Mouse (Mus musculus) stomach, postnatal 0 days (tissue): ENCODE data around the gene Ppan. TPM values are rescaled to one million over a fixed set of nuclear protein-coding genes. Genes with fewer than 3 reads are reported as not detected.

Experiments
- ATAC-seq: fragments of 200-750 bp; cut with Nextera tagmentation; 2 replicates; pipeline ENCODE4 v1.8.0; 2017; ENCODE audit not compliant: low FRiP score, low TSS enrichment
- DNase-seq: peaks from one replicate; pipeline ENCODE4 v3.0.0-alpha.2; 2016; ENCODE audit warnings: low spot score
- H3K27ac ChIP-seq: fragments of 300-500 bp; sonication (generic); replicated peaks from 2 replicates; pipeline ENCODE4 v1.5.1; 2014; ENCODE audit warnings: mild to moderate bottlenecking, control low read depth
- H3K27me3 ChIP-seq: fragments of 300-500 bp; sonication (generic); 2 replicates; pipeline ENCODE4 v1.6.1; 2014; ENCODE audit warnings: low read length; ENCODE audit not compliant: control insufficient read depth, insufficient read depth
- H3K36me3 ChIP-seq: fragments of 300-500 bp; sonication (generic); 2 replicates; pipeline ENCODE4 v1.6.1; 2014; ENCODE audit warnings: low read length, mixed read lengths; ENCODE audit not compliant: control insufficient read depth, insufficient read depth
- H3K4me1 ChIP-seq: fragments of 300-500 bp; sonication (generic); replicated peaks from 2 replicates; pipeline ENCODE4 v1.6.1; 2014; ENCODE audit warnings: antibody characterized with exemption; ENCODE audit not compliant: control insufficient read depth, insufficient read depth
- H3K4me2 ChIP-seq: fragments of 300-500 bp; sonication (generic); replicated peaks from 2 replicates; pipeline ENCODE4 v1.6.1; 2014; ENCODE audit warnings: low read depth, mild to moderate bottlenecking, control low read depth, moderate library complexity
- H3K4me3 ChIP-seq: fragments of 300-500 bp; sonication (generic); 2 replicates; pipeline ENCODE4 v1.5.1; 2014; ENCODE audit warnings: low read depth, low read length, control low read depth
- H3K9ac ChIP-seq: fragments of 300-500 bp; sonication (generic); 2 replicates; pipeline ENCODE4 v1.6.1; 2014; ENCODE audit warnings: mild to moderate bottlenecking, low read length, control low read depth, mixed read lengths
- H3K9me3 ChIP-seq: fragments of 300-500 bp; sonication (generic); 2 replicates; pipeline ENCODE4 v1.6.1; 2016; ENCODE audit warnings: low read length; ENCODE audit not compliant: control insufficient read depth
- CTCF ChIP-seq: IDR thresholded peaks from 2 replicates; pipeline ENCODE4 v1.5.1; 2016; ENCODE audit warnings: antibody characterized with exemption, low read depth, mild to moderate bottlenecking, moderate library complexity
- EP300 ChIP-seq: optimal IDR thresholded peaks from 2 replicates; pipeline ENCODE3; 2016; ENCODE audit warnings: antibody characterized with exemption
- WGBS: fragments of 180-500 bp; shearing (Covaris S2); extraction: QIAGEN DNeasy Blood & Tissue Kit; methylation state at CpG from one replicate; pipeline ENCODE4 v1.1.7; 2014; 5-methylcytosine and 5-hydroxymethylcytosine counted together
- polyA plus RNA-seq: library from polyadenylated mRNA; unstranded; fragments of >200 nt; fragmentation: Nextera tagmentation; extraction: Ambion mirVana; gene quantifications from 2 replicates; pipeline ENCODE4 v1.2.1, GENCODE M21; 2015

Ppan gene
- polyA plus RNA-seq, 1 experiment from 2014 or later = 32.4 TPM

DNA sequence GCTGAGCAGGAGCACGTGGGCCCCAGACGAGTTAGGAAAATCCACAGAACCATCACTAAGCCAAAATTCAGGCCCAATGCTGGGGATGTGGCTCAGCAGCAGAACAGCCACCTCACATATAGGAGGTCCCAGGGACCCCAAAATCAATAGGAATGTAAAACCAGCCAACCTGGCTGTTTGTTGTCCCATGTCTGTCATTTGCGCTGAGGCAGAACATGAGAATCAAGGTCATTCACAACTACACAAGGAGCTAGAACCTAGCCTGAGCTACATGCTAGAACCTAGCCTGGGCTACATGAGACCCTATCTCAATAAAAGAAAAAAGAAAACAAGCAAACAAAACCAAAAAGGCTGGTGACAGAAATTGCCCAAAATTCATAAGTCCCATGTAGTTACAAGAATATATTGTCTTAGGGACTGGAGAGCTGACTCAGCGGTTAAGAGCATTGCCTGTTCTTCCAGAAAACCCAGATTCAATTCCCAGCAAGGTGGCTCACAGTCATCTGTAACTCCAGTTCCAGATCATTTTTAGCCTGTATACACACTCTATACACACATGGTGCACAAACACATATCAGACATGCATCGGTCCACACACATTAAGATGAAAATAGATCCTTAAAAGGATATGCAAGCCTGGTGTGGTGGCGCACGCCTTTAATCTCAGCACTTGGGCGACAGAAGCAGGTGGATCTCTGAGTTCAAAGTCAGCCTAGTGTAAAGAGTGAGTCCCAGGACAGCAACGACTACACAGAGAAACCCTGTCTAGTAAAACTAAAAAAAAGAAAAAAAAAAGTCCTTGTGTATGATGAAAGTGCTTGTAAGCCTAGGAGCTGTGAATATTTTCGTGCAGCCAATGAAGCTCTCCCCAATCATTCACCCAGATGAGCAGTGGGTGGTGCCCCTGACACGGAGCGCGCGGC lies 10.6 kb upstream of the Ppan start:
- Histone ChIP-seq H3K9me3 (no peaks in the 10 kb centered on the region), H3K4me2 (peak overlapping the region; percentile 57), H3K27me3 (no peaks in the 10 kb centered on the region), H3K36me3 (no peaks in the 10 kb centered on the region), H3K27ac (0 out of 2 replicates have a peak overlapping the region, but pooled peaks have one; percentile 6), H3K4me1 (no peaks in the 10 kb centered on the region), H3K4me3 (peak overlapping the region; percentile 30; the same call in 1 of the 2 replicates), H3K9ac (peak overlapping the region; percentile 48; the same call in 1 of the 2 replicates)
- WGBS = 37% methylated on average over 14 of the region's 14 CpGs
- no peak for DNase-seq
- TF ChIP-seq CTCF (no peak), EP300 (no peak)
- ATAC-seq = 0 out of 2 replicates have a peak, but pooled peaks have one; percentile 1

DNA sequence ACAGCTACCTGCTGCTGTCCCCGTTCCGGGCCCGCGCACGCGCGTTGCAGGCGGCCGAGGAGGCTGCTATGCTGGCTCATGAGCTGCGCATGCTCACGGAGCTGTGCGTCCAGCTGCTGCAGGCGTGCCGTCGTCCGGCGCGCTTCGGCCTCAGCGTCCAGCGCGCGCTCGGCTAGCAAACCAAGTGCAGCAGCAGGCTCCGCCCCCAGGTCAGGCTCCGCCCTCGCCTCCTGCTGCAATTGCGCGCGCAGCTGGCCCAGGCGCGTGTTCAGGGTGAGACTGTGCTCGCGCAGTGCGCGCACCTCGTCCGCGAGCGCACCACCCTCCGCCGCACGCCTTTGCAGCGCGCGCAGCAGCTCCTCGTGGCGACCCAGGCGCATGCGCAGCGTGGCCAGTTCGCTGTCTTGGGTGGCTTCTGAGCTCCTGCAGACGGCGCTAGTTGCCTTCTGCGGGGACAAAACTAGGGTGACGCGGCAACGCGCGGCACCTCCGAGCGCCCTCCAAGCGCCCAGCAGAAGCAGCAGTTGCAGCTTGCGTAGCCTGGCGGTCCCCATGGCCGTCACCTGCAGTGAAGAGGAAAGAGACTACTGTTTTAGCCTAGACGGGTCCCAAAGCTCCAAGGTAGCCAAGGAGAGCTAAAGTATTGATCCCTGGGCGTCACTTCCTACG lies 9.8 kb upstream of the Ppan start:
- Histone ChIP-seq H3K9ac (peak overlapping the region; percentile 73), H3K27me3 (no peaks in the 10 kb centered on the region), H3K27ac (peak overlapping the region; percentile 92), H3K36me3 (no peaks in the 10 kb centered on the region), H3K4me2 (peak overlapping the region; percentile 80), H3K4me3 (peak overlapping the region; percentile 41), H3K4me1 (no peaks in the 10 kb centered on the region), H3K9me3 (no peaks in the 10 kb centered on the region)
- ATAC-seq (peak; percentile 95), DNase-seq (peak; percentile 100)
- WGBS = under 1% methylated on average over 63 of the region's 69 CpGs
- TF ChIP-seq CTCF (peak; percentile 93), EP300 (no peak)

DNA sequence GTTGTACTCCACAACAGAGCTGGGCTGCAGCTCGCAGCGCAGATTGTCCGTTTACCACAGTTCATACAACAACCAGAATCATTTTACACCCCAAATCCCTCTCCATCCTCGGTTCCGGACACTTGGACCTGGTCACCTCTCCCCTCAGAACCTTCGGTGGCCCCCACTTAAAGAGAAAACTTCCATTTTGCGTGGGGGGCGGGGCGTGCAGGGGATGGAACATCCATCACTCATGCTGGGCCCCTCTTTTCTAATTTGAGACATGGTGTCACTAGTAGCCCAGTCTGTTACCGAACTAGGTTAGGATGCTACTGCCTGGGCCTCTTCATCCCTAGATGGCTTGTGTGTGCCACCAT lies 9.3 kb upstream of the Ppan start:
- no peaks in the 10 kb centered on the region for H3K4me1 ChIP-seq
- peak overlapping the region; percentile 41 for H3K4me3 ChIP-seq
- H3K9ac ChIP-seq = peak overlapping the region; percentile 73
- peak overlapping the region; percentile 92 for H3K27ac ChIP-seq
- 17% methylated on average over 10 of the region's 10 CpGs for WGBS
- no peaks in the 10 kb centered on the region for H3K36me3 ChIP-seq
- ATAC-seq (no peak), DNase-seq (no peak)
- no peaks in the 10 kb centered on the region for H3K27me3 ChIP-seq
- peak overlapping the region; percentile 80 for H3K4me2 ChIP-seq
- no peaks in the 10 kb centered on the region for H3K9me3 ChIP-seq
- TF ChIP-seq EP300 (no peak), CTCF (no peak)

DNA sequence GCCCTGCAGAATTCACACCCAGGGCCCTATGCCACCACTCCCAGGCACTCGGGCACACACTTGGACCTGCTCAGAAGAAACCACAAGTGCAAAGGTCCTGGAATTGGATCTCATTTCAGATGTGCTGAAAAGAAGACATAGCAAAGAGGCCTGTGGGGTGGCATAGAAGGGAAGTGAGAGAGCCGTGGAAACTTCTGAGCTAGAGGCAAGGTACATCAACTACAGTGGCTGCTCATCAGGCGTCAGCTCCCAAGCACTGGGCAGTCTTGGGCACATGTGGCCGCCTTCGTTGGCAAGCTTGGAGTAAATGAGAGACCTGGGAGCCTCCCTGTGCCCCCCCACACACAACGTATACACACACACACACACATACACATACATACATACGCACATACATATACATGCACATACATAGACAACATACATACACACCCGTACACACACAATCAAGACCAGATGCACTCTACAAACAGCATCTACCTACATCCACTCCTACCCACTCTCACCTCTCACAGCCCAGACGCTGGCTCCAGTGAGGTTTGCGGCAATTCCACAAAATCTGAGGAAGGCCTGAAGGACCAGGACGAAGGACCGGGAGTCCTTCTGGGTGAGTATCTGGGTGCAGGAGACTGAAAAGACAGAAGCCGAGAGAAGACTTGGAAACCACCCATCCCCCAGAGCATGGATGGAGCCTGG lies 8.7 kb upstream of the Ppan start, which contains the start of gene Angptl6:
Angptl6 (minus strand) TSS at position 631 of the 696 bp plus-strand sequence.
- no peaks in the 10 kb centered on the region for H3K27me3 ChIP-seq
- peak within 1 kb of the TSS; percentile 92 for H3K27ac ChIP-seq
- peak within 1 kb of the TSS; percentile 41 for H3K4me3 ChIP-seq
- no peaks in the 10 kb centered on the region for H3K9me3 ChIP-seq
- H3K9ac ChIP-seq = peak within 1 kb of the TSS; percentile 73
- TF ChIP-seq EP300 = no peak
- TF ChIP-seq CTCF = no peak
- no peaks in the 10 kb centered on the region for H3K4me1 ChIP-seq
- no peak for DNase-seq
- WGBS = 74% methylated on average over 13 of the region's 13 CpGs
- H3K36me3 ChIP-seq = no peaks in the 10 kb centered on the region
- no peak for ATAC-seq
- peak within 1 kb of the TSS; percentile 80 for H3K4me2 ChIP-seq

DNA sequence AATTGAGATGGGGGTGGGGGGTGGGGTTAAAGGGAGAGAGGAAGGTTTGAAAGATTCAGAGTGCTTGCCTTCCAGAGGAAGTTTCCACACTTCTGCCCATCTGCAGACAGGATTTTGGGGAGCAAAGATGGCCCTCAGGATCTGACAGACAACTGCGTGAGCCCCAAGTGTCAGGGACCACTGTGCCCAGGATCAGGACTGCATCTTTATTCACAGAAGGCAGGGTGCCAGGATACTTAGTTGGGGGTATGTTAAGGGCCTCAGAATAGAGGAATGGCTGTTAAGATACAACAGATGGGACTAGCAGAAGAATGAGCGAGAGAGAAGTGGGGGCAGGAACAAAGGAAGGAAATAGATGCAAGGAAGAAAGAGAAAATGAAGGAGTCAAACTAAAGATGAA lies 1.4 kb upstream of the Ppan start:
- 94% methylated on average over 2 of the region's 2 CpGs for WGBS
- no peaks in the 10 kb centered on the region; the same call in 1 of the 2 replicates for H3K4me1 ChIP-seq

More for the DNA sequence above, 1.4 kb upstream of the Ppan start:
- TF ChIP-seq CTCF (no peak), EP300 (no peak)
- H3K9me3 ChIP-seq = no peaks in the 10 kb centered on the region
- no peak overlapping the region for H3K4me3 ChIP-seq
- ATAC-seq (no peak), DNase-seq (no peak)
- H3K4me2 ChIP-seq = no peak overlapping the region
- H3K27ac ChIP-seq = no peak overlapping the region
- no peak overlapping the region for H3K9ac ChIP-seq
- H3K36me3 ChIP-seq = peaks cover 21% of the 10 kb centered on the region
- no peaks in the 10 kb centered on the region for H3K27me3 ChIP-seq
